Mouse (Mus musculus) frontal cortex, adult 2 months (tissue): ENCODE results near the gene Ugt1a7c. TPM values are rescaled to one million over a fixed set of nuclear protein-coding genes. Genes with fewer than 3 reads are reported as not detected.
"Not testable (repeated sequence)": the region's sequence is repeated elsewhere in the genome, so short reads cannot be mapped to it uniquely, and the experiment has no call there.

Experiments
- DNase-seq, 2 experiments: peaks; one replicate each; pipeline ENCODE4 v3.0.0; 2022; ENCODE audit warnings: low spot score in 1 of 2; ENCODE audit errors: extremely low spot score in 1 of 2
- polyA plus RNA-seq: library from polyadenylated mRNA; depleted of rRNA; stranded (reverse); fragments of >200 nt; gene quantifications from 2 replicates; pipeline ENCODE4 v1.2.3, GENCODE M21; 2012

The Ugt1a7c gene
- polyA plus RNA-seq, 1 experiment = 1.2 TPM

DNA sequence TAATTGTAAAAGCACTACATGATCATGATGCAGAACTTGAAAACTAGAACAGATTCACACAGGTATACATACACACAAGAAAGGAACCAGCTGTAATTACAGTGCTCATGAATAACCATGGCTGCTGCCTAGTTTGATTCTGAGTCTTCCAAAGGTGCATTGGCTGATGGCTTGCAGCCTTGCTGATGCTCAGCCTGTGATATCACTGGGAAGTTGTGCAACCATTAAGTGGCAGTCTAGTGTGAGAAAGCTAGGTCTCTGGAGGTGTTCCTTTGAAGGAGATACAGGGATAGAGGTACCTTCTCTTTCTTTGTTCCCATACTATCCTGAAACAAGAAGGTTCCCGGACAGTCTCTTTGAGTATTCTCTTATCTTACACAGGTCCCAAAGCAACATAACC, 124.2 kb downstream of the Ugt1a7c start:
- no peak for DNase-seq

DNA sequence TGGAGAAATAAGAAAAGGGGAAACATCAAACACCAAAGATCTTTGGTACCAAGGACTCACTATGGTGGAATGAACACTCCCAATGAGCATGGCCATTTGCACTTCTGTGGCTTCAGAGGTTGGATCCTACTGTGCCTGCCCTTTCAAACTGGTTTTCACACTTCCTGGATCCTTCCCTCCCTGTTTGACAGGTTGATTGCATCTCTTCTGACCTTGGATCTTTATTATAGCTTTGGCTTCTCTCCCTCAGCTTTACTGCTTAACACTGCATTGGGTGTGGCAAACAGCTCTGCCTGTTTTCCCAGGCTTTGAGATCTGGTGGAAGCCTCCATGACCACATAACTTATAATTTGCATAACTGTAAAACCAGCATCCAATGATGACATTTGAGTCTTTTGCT, 125.5 kb downstream of the Ugt1a7c start:
- DNase-seq = no peak

DNA sequence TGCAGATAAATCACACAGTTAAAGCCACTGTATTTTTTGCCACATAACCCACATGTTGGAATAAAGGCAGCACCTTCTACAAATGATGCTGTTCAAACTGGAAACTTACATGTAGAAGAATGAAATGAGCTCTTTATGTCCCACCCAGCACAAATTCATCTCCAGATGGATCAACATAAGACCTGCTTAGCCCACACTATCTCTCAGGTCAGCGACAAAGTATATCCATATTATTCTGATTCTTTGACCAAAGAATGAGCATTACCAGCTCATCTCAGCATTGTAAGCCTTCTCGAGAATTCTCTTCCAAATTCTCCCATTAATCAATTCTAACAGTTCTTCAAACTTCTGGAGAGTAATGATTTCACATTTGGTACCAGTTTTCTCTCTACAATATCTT, 127.4 kb downstream of the Ugt1a7c start:
- DNase-seq = no peak

- not testable (repeated sequence) for DNase-seq
Observed at GRCm38 (mm10) chr1:88223011-88223515, 128.2 kb downstream of the Ugt1a7c start.

DNA sequence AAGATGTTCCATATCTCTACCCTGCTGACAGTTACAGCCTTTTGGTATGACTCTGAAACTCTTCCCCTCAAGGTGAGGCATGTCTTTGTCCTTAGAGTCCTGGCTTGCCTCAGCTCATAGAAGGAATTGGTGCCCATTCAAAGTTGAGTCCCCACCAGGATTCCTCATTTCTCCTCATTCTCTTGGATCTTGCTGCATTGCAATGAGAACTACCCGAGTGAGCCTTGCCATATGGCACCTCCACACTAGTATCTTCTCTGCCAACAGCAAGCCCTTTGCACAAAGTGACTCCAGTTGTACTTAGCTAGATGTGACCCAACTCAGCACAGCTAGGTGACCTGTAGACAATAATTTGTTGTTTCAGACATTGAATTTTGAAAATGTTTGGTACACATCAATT, 128.7 kb downstream of the Ugt1a7c start:
- no peak for DNase-seq

GRCm38 (mm10) chr1:88224029-88224776, 129.3 kb downstream of the Ugt1a7c start:
- no peak for DNase-seq

GRCm38 (mm10) chr1:88225301-88225700, 130.4 kb downstream of the Ugt1a7c start:
- not testable (repeated sequence) for DNase-seq

DNA sequence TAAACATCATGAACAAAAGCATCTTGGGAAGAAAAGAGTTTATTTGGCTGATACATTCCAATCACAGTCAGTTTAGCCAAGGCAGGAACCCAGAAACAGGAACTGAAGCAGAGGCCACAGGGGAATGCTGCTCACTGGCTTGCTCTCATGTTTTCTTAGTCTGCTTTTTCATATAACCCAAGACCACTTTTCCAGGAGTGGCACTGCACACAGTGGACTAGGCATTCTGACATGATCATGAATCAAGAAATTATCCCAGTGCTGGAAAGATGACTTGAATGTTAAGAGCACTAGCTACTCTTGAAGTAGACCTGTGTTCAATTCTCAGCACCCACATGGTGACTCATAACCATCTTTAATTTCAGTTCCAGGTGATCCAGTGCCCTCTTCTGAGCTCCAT, 130.9 kb downstream of the Ugt1a7c start:
- no peak for DNase-seq

DNA sequence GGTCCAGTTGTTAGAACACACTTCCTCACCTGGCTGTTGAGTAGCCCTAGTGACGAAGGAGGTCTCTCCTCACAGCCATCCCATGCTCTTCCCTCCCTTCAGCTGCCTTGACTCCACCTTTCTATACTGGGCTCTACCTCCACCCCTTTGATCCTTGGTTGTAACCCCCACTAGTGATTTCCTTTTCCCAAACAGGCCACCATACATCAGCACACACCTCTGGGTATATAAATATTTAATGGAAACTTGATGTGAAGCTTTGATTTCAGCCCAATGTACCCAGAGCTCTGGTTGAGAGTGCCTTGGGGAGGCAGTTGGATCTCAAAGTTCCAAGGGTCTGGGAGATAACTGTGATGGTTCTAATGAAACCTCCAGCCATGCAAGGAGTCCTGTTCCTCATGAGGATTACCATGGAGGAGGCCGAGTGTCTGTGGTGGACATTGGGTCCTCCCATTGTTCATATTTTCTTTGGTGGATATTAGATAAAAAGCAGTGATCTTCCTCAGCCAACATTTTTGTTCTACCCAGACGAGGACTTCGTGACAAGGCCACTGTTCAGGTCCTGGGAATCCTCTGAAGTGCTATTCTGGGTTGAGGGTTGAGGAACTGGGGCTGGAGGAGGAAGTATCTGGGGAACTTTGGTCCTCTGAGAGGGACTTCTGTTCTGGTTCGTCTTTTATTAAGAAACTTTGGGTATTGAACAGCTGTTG, 132.0 kb downstream of the Ugt1a7c start, which contains the start of gene Mroh2a:
Gene Mroh2a (plus strand): TSS at position 317 of the 710 bp plus-strand sequence.
- DNase-seq = no peak

GRCm38 (mm10) chr1:88227482-88227881, 132.6 kb downstream of the Ugt1a7c start:
- DNase-seq = no peak

DNA sequence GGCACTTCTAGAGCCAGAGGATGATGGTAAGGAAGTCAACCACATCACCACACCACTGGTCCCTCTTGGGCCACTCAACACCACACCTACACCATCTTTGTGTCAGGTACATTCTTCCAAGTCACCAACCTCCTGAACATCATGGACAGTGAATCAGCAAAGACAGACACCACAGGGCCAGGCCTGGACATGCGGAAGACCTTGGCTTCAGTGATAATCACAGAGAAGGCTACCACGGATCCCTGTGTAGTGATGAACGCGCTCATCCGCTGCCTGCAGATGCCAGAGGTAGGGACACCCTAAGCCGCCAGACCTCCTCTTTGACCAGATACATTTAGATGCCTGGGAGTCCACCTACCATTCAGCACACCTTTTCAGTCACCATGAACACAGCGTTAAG, 133.3 kb downstream of the Ugt1a7c start:
- DNase-seq = no peak

DNA sequence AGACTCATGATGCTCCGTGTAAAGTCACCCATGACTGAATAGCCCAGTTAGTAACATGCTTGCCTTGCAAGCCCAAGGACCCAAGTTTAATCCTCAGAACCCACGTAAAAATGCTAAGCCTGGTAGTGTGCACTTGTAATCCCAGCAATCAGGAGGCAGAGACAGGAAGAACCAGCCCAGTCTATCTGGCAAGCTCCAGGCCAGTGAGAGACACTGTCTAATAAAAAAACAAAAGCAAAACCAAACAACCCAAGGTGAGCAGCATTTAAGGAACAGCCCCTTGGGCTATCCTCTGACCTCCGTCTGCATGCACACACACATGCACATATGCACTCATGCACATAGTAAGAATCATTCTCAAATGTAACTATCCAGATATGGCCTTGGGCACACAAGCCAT, 134.7 kb downstream of the Ugt1a7c start:
- DNase-seq = no peak

- DNase-seq = no peak
Observed at GRCm38 (mm10) chr1:88229986-88230385, 135.1 kb downstream of the Ugt1a7c start.

- DNase-seq = no peak
Observed at GRCm38 (mm10) chr1:88230421-88230820, 135.6 kb downstream of the Ugt1a7c start.

DNA sequence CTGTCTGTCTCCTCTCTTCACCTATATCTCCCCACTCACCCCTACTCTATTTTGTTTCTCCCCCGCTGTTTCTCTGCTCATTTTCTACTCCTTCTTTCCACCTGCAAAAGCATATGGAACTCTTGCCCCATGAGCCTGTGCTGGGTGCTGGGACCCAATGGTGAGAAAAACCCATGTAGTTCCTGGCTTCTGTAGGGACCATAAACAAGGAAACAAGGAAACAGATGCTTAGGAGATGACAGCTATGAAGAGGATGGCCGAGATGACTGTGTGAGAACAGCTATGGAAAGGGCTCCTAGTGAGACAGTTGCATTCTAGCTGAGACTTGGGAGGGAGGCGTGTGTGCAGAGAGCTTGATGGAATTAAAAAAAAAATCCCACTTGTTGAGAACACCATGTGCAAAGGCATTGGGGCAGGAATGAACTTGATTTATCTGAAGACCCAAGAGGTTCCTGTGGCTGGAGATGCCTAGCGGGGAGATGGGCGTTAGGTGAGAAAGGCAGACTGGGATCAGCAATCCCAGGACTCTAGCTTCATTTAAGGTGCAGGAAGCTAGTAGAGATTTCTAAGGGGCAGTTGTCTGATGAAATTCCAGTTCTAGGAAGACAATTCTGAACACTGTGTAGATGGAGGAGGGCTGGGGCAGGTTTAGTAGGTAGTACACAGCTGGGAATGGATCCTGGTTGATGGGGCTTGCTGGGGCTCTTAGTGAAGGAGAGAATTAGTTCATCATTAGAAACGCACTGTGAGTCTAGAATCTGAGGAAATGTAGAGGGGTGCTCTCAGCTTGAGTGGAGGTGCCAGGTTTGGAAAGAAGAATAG, 136.3 kb downstream of the Ugt1a7c start:
- DNase-seq = no peak

DNA sequence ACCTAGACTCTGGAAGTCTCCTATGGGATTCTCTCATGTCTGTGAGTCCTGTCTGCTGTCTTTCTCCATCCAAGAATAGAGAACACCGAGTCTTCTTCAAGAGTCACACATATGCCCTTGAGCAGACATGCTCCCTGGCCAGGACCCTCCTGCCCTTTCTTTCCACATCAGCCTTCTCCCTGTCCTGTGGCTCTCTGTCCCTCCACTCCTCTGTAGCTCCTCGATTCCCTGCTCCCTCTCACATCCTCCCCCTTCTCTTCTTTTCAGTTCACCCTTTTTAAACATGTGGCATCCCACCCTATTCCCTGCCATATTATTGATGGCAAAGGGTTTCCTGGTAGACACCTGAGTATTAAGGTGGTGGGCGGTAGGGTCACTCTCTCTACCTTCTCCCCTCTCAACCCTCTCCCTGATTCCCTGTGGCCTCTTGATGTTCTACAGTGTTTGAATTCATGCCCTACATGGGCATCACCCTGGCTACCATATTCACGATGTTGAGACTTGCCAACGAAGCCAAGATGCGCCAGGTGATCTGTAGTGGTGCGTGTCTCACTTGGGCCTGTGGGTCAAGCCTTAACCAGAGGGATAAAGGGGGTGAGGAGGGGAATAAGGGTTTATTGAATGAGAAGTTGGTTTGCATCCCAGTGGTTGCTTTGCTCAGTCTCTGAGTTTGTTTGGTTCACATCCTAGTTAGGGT, 137.1 kb downstream of the Ugt1a7c start:
- no peak for DNase-seq

- DNase-seq = no peak
Observed at GRCm38 (mm10) chr1:88232664-88233380, 138.0 kb downstream of the Ugt1a7c start.

DNA sequence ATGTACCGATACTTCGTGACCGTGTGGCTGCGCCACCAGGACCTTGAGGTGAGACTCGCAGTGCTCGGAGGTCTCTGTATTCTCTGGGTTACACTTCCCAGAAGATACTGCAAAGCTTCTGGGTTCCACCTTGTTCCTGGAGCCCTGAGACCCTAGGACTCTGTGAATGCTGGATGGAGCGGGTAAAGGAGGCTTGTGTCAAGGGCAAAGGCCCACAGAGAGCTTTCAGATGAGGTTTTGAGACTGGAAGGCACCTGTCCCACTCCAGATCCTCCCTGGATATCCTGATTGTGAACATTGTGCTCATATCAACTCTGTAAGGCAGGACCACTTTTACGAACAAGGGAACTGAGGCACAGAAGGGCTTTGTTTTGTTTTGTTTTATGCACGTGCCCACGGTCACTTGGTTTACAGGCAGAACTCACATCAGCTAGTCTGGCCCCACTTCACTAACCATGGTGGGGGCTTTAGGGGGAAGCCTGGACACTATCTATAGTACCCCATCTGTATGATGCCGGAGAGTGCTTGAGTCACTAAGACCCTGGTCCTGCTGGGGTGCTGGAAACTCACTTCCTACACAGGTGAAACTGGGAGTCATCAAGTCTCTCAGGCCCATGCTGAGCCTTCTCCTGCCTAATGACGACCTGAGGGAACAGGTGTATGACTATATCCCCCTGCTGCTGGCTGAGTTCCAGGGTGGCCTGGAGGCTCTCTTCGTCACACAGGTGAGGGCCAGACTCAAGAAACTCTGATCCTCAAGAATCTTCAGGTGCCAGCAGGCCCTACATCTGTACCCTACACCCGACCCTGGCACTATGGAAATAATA, 138.8 kb downstream of the Ugt1a7c start:
- DNase-seq = no peak

GRCm38 (mm10) chr1:88234248-88234610, 139.4 kb downstream of the Ugt1a7c start:
- no peak for DNase-seq
